Mouse (Mus musculus): ENCODE measurements at regions not wholly inside any gene's neighbourhood (a gene's known extent, or its start where the extent isn't known, plus 50 kb on each side); places are given as distances from the start of the nearest gene placed in this dataset.

DNA sequence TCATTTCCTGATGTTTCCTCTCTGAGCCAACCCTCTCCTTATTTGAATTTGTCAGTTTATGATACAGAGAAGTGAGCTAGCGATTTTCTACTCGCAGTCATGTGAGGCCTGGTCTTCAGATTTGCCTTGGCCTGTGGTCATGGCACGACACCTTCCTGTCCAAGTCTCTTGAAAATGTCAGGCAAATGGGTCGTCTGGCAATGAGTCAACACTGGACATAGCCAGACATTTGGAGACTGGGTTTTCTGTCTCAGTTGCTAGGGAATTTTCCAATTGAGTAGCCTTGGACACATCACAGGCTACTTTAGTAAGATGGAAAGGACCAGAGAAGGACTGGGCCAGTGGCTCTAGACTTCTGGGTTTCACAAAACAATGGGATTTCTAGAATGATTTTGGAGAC is 171.2 kb downstream of the Enc1 start:
- Histone ChIP-seq H3K4me3 (no peak overlapping the region), H3K4me2 (no peak overlapping the region), H3K9me3 (no peaks in the 10 kb centered on the region), H3K27me3 (replicated peaks) (no peaks in the 10 kb centered on the region), H3K36me3 (replicated peaks) (no peaks in the 10 kb centered on the region), H3K4me1 (peaks cover 41% of the 10 kb centered on the region), H3K9ac (no peak overlapping the region), H3K27ac (no peak overlapping the region)
- WGBS: 84% methylated on average over 4 of the region's 4 CpGs
- no peak for ATAC-seq (replicated peaks)

DNA sequence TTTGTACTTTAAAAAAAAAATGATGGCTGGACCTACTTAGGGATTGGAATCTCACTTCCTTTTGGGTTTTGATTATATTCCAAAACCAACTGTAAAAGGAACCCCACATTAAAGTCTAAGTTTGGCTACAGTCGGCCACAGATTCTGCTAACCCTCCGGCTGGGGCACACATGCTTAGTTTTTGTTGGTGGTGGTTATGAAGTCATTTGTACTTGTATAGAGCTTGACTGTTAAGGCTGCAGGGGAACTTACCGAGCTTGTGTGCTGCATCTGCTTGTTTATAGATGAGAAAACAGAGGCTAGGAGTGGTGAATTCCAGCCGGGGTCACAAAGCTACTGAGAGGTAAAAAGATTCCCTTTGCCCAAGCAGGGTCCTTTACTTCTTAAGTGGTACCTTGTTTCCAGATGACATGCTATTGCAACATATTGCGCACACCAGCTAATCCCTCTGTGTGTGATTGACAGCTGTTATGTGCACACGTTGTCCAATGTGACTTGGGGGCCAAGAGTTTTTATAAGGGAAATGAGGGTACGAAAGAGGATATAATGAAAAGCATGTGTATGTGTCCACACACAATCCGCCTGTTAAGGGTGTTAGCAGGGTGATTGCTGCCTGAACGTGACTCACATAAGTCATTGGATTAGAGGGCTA is 169.8 kb downstream of the Enc1 start:
- H3K4me2 ChIP-seq: no peak overlapping the region
- no peaks in the 10 kb centered on the region for H3K36me3 ChIP-seq (replicated peaks)
- 46% methylated on average over 9 of the region's 9 CpGs for WGBS
- no peak for ATAC-seq (replicated peaks)
- H3K27me3 ChIP-seq (replicated peaks): no peaks in the 10 kb centered on the region
- peaks cover 46% of the 10 kb centered on the region for H3K4me1 ChIP-seq
- H3K27ac ChIP-seq: peak overlapping the region; percentile 69
- no peaks in the 10 kb centered on the region for H3K9me3 ChIP-seq
- no peak overlapping the region for H3K9ac ChIP-seq
- no peak overlapping the region for H3K4me3 ChIP-seq

DNA sequence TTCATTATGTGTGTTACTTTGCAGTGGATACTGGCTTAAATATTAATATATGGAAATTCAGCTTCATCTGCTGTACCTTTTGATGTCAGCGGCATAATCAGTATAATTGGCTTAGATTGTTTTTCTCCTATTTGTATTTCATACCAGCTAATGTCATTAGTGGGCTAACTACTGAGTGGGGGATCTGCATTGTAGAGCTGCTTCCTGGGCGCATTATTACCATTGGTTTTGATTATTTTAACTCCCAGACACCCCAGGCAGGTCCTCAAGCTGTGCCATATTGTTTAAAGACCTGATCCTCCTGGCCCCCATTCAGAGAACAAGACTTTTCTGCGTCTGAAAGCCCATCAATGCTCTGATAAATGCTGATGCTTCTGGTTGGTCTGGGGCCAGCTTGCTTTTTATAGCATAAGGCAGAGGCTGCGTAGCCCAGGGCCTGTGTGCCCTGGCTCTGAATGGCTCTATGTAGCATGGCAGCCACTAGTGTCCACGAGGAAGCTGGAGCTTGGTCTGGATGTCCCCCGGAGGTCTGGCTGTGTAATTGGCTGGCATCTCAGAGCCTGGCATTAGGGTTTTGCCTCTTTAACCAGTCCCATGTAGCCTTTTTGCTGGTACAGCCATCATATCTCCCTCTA is 169.1 kb downstream of the Enc1 start:
- no peaks in the 10 kb centered on the region for H3K36me3 ChIP-seq (replicated peaks)
- no peaks in the 10 kb centered on the region for H3K9me3 ChIP-seq
- no peak overlapping the region for H3K9ac ChIP-seq
- H3K27me3 ChIP-seq (replicated peaks): no peaks in the 10 kb centered on the region
- peak overlapping the region; percentile 69 for H3K27ac ChIP-seq
- peaks cover 46% of the 10 kb centered on the region for H3K4me1 ChIP-seq
- H3K4me3 ChIP-seq: no peak overlapping the region
- no peak overlapping the region for H3K4me2 ChIP-seq
- WGBS: 25% methylated on average over 6 of the region's 6 CpGs
- peak; percentile 72 for ATAC-seq (replicated peaks)

DNA sequence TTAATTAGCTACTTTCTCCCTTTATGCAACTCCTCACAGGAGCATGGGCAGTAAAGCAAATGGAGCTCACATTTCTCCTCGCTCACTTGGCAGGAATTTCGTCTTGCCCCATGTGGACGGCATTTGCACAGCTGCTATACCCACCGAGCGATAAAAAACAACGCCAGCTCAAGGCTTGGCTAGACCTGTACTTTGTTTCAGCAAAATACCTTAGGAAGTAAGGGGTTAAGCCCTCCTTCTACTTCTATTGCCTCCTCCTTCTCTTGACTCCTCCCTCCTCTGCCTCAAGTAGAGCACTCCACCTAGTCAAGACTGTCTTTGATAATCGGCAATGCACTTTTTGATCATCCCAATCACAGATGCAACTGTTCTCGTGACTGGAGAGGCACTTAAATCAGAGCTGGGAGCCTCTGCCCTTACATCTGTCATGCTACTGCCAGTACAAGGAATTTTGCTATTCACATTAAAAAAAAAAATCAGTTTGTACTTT is 168.4 kb downstream of the Enc1 start:
- Histone ChIP-seq H3K27ac (peak overlapping the region; percentile 72), H3K9me3 (no peaks in the 10 kb centered on the region), H3K4me2 (no peak overlapping the region), H3K4me3 (no peak overlapping the region), H3K27me3 (replicated peaks) (no peaks in the 10 kb centered on the region), H3K4me1 (peaks cover 46% of the 10 kb centered on the region), H3K9ac (no peak overlapping the region), H3K36me3 (replicated peaks) (no peaks in the 10 kb centered on the region)
- 55% methylated on average over 8 of the region's 8 CpGs for WGBS
- ATAC-seq (replicated peaks): peak; percentile 59

DNA sequence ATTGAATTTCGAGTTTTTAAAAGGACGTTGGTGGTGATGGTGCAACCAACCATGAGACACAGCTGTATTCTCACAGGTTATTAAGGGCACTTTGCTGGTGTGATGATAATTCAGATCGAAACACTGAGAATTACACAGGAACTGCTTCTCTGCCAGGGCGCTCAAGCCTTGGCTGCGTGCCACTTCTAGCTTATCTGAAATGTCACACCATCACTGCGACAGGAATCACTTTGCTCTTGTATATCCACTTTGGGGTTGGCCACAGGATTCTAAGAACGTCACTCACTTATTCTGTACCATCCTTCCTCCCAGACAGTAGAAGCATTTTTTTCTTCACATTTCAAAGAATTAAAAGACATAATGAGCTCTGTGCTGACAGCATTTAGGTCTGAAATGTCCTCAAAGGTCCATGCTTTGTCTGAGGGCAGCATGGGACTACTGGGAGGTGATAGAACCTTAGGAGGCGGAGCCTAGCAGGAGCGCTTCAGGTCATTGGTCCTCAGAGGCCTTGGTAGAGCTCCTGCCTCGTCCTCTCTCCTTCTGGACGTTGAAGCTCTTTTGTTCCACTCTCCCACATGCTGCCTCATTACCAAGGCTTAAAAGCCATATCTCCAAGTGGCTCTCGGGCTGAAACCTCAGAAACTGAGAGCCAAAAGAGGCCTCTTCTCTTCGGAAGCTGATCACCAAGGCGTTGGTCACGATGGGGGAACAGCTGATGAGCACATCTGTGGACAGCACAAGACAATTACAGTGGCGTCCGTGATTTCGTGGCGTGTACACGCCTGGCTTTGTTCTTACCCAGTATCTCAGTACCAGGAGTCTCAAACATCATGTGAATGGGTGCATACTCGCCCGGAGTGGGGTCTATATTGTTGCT is 167.7 kb downstream of the Enc1 start:
- no peaks in the 10 kb centered on the region for H3K36me3 ChIP-seq (replicated peaks)
- H3K27ac ChIP-seq: peak overlapping the region; percentile 72
- H3K9ac ChIP-seq: no peak overlapping the region
- peaks cover 46% of the 10 kb centered on the region for H3K4me1 ChIP-seq
- H3K4me2 ChIP-seq: no peak overlapping the region
- no peaks in the 10 kb centered on the region for H3K27me3 ChIP-seq (replicated peaks)
- WGBS: 57% methylated on average over 22 of the region's 22 CpGs
- ATAC-seq (replicated peaks): peak; percentile 3; the same call in 1 of the 2 replicates
- H3K4me3 ChIP-seq: no peak overlapping the region
- H3K9me3 ChIP-seq: no peaks in the 10 kb centered on the region

DNA sequence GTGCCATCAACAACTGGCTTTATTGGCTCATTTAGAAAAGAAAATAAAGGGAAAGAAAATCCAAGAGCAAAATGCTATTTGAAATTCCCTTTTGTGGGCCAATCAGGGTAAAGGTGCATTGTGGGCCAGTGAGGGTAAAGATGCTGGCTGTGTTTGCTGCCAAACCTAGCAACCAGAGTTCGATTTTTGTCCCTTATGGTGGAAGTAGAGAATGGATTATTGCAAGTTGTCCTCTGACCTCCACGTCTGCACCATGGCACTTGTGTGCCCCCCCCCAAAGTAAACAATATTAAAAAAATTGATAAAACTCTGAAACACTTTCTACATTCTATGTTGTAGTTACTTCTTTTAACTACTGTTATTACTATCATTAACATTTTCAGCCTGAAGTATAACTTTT is 166.9 kb downstream of the Enc1 start:
- H3K9me3 ChIP-seq: no peaks in the 10 kb centered on the region
- H3K9ac ChIP-seq: no peak overlapping the region
- H3K4me1 ChIP-seq: peaks cover 46% of the 10 kb centered on the region
- no peaks in the 10 kb centered on the region for H3K27me3 ChIP-seq (replicated peaks)
- no peak for ATAC-seq (replicated peaks)
- peak overlapping the region; percentile 61; the same call in 1 of the 2 replicates for H3K27ac ChIP-seq
- WGBS: 61% methylated on average over 2 of the region's 2 CpGs
- no peak overlapping the region for H3K4me2 ChIP-seq
- no peaks in the 10 kb centered on the region for H3K36me3 ChIP-seq (replicated peaks)
- no peak overlapping the region for H3K4me3 ChIP-seq

DNA sequence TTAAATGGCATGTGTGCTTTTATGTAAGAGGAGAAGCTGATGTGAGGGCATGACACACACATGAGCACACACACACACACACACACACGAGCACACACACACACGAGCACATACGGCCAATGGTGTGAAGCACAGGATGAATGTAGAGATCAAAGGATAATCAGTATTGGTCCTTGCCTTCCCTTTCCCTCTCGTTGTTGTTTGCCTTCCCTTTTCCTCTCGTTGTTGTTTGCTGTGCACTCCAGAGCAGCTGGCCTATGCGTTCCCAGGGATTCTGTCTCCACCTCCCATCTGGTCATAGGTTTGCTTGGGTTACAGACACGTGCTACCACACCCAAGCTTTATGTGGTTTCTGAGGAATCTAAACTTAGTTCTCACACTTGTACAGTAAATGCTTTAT is 165.8 kb downstream of the Enc1 start:
- H3K4me3 ChIP-seq: no peak overlapping the region
- H3K4me1 ChIP-seq: peaks cover 52% of the 10 kb centered on the region
- ATAC-seq (replicated peaks): no peak
- no peak overlapping the region for H3K9ac ChIP-seq
- H3K4me2 ChIP-seq: no peak overlapping the region
- no peaks in the 10 kb centered on the region for H3K27me3 ChIP-seq (replicated peaks)
- 41% methylated on average over 7 of the region's 7 CpGs for WGBS
- no peaks in the 10 kb centered on the region for H3K9me3 ChIP-seq
- no peaks in the 10 kb centered on the region for H3K36me3 ChIP-seq (replicated peaks)
- H3K27ac ChIP-seq: 0 out of 2 replicates have a peak overlapping the region, but pooled peaks have one; percentile 20

DNA sequence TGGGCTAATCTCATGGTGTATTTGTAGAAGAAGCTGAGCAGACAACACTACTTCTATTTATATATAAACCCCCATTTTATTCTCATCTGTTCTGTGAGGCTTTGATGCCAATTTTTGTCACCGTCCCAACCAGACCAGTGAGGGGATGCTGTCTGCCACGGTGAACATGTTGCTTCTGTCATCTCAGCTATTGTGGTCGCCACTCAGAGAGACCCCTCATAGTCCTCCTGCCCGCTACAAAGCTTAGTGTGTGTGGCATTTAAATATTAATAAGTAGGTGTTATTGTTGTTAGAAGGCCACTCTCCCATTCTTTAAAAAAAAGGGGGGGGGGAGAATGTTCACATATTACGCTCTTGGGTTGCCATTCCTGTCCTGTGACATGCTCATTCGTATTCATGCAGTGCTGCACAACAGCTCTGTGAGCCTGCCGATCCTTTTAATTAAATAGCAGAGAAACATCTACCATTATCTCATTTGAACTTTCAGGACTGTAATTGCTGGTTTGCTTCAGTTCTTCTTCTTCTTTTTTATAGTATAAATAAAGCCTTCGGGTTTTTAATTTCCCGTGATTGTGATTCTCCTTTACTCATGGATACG is 161.4 kb downstream of the Enc1 start:
- peaks cover 17% of the 10 kb centered on the region for H3K4me1 ChIP-seq
- H3K36me3 ChIP-seq (replicated peaks): no peaks in the 10 kb centered on the region
- no peak overlapping the region for H3K27ac ChIP-seq
- no peak overlapping the region for H3K9ac ChIP-seq
- no peaks in the 10 kb centered on the region for H3K9me3 ChIP-seq
- ATAC-seq (replicated peaks): 0 out of 2 replicates have a peak, but pooled peaks have one; percentile 35
- no peaks in the 10 kb centered on the region for H3K27me3 ChIP-seq (replicated peaks)
- H3K4me3 ChIP-seq: no peak overlapping the region
- no peak overlapping the region for H3K4me2 ChIP-seq
- 32% methylated on average over 10 of the region's 10 CpGs for WGBS

DNA sequence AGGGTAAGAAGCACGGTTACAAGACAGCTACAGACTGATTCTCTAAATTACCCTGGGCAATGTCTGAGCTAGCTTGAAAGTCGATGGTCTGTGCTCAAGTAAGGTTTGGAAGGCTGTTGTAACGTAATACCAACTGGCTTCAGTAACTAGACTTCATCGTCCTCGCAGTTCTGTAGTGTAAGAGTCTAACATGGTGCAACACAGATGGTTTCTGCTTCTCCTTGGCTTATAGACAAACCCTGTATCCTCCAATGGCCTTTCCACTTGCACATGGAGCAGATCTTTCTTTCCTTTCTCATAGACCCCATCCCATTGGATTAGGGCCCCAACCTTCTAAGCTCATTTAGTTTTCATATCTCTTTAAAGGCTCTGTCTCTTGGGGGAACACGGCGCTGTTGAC is 160.7 kb downstream of the Enc1 start:
- ATAC-seq (replicated peaks): no peak
- H3K27me3 ChIP-seq (replicated peaks): no peaks in the 10 kb centered on the region
- H3K9ac ChIP-seq: no peak overlapping the region
- no peaks in the 10 kb centered on the region for H3K9me3 ChIP-seq
- H3K4me1 ChIP-seq: peaks cover 12% of the 10 kb centered on the region
- no peak overlapping the region for H3K27ac ChIP-seq
- H3K36me3 ChIP-seq (replicated peaks): no peaks in the 10 kb centered on the region
- no peak overlapping the region for H3K4me3 ChIP-seq
- H3K4me2 ChIP-seq: no peak overlapping the region
- 82% methylated on average over 7 of the region's 7 CpGs for WGBS

DNA sequence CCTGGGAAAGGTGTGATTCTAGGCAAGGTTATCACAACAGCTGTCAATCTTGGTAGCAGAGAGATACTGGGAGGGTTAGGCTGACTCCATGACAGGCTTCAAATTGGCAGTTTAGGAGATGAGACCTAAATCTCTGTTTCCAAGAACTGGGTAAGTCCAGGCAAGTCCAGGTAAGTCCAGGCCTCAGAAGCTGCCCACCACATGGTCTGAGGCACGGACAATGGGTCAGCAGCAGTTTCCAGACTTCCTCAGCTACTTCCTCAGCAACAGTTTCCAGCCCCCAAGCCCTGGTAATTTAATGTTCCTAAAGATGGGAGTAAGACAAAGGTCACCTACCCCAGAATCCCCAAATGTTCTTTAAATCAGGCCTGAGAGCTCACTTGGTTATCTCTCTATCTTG is 157.1 kb downstream of the Enc1 start:
- WGBS: 96% methylated on average over 1 of the region's 1 CpGs

DNA sequence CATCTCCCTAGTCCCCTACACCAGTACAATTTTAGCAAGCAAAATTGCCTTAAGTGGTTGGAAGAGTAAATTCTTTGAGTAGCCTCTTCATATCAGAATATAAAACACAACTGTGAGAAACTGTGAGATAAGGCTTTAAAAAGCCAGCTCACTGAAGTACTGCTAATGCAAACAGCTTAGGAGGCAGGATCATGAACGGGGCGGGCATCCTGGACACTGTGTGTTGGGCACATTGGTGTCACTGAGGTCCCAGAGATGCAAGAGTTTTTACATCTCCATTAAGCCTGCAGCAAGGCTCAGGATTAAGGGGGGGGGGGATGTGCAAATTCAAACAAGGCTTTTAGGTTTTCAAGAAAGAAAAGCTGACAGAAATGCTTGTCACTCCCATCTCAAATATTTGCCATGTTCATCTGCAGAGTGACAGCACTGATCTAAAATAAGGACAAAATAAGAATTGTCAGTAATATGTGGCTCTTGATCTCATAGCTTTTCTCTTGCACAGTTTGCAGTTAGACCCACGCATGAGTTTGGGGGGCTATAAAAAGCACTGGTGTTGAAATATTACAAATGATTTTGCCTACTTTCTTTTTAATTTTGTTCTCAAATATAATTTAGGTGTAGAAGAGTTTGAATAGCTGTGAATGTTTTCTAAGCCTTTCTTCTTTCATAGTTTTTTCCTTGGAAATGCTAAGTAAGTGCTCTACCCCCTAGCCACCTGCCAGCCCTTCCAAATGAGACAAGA is 156.2 kb downstream of the Enc1 start:
- no peaks in the 10 kb centered on the region for H3K27me3 ChIP-seq (replicated peaks)
- H3K36me3 ChIP-seq (replicated peaks): no peaks in the 10 kb centered on the region
- no peak overlapping the region for H3K4me3 ChIP-seq
- WGBS: 67% methylated on average over 3 of the region's 3 CpGs
- ATAC-seq (replicated peaks): no peak
- no peak overlapping the region for H3K4me2 ChIP-seq
- H3K27ac ChIP-seq: no peak overlapping the region
- no peaks in the 10 kb centered on the region for H3K9me3 ChIP-seq
- no peak overlapping the region for H3K9ac ChIP-seq
- H3K4me1 ChIP-seq: peaks cover 8% of the 10 kb centered on the region

More for the DNA sequence above, 157.1 kb downstream of the Enc1 start:
- no peak overlapping the region for H3K27ac ChIP-seq
- H3K9ac ChIP-seq: no peak overlapping the region
- no peaks in the 10 kb centered on the region for H3K9me3 ChIP-seq
- H3K4me3 ChIP-seq: no peak overlapping the region
- H3K27me3 ChIP-seq (replicated peaks): no peaks in the 10 kb centered on the region
- ATAC-seq (replicated peaks): no peak
- H3K36me3 ChIP-seq (replicated peaks): no peaks in the 10 kb centered on the region
- H3K4me1 ChIP-seq: peaks cover 10% of the 10 kb centered on the region
- H3K4me2 ChIP-seq: no peak overlapping the region
